Mouse (Mus musculus): ENCODE data around the gene Tln2. TPM values are rescaled to one million over a fixed set of nuclear protein-coding genes. Genes with fewer than 3 reads are reported as not detected.
A peak's percentile ranks its signal among the peaks of the same experiment; 100 is the strongest.

Gene Tln2
- polyA plus RNA-seq, 2 experiments: 17.5 to 39.2 TPM

GRCm38 (mm10) chr9:67182006-67182405 lies 377.5 kb downstream of the Tln2 start:
- TF ChIP-seq POLR2A (IDR thresholded peaks at IDR 0.05; ENCODE audit: borderline replicate concordance, extremely low read depth, insufficient read depth, insufficient read length): no peak
- Histone ChIP-seq H3K9me3 (ENCODE audit: control insufficient read depth, low read length) (no peaks in the 10 kb centered on the region), H3K4me3 (replicated peaks; ENCODE audit: low read length) (no peak overlapping the region), H3K27me3 (ENCODE audit: control insufficient read depth, insufficient read depth, low read length) (no peaks in the 10 kb centered on the region), H3K27ac (replicated peaks; ENCODE audit: low read depth, low read length) (peak overlapping the region; percentile 63), H3K4me2 (replicated peaks; ENCODE audit: low read depth, low read length, severe bottlenecking) (no peak overlapping the region), H3K4me1 (ENCODE audit: control insufficient read depth, insufficient read depth, low read length) (peaks cover 37% of the 10 kb centered on the region), H3K9ac (ENCODE audit: low read depth, low read length, severe bottlenecking) (no peak overlapping the region), H3K36me3 (ENCODE audit: control insufficient read depth, insufficient read depth, low read length) (no peaks in the 10 kb centered on the region)
- peak; percentile 86 for ATAC-seq (ENCODE audit: low FRiP score, low read depth)
- peak; percentile 80 for DNase-seq (ENCODE audit: low spot score)
- WGBS: 11% methylated on average over 6 of the region's 6 CpGs

DNA sequence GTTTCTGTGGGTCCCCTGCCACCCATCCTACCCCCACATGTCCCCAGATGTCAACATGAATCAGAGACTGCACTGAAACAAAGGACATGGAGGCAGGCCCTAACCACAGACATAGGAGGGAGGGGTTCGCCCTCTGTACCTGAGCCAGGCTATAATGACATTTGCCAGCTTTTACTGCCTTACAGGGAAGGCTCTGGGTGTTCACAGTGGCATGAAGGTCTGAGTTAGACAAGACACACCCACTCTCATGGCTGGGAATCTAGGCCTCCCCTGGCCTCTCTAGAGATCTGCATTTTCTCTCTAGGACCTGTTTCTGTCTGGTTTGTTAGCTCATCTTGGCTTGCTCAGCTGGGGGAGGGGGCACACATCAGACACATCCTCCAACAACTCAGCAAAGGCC lies 380.8 kb downstream of the Tln2 start:
- 55% methylated on average over 1 of the region's 1 CpGs for WGBS
- ATAC-seq (ENCODE audit: low FRiP score, low read depth): no peak

DNA sequence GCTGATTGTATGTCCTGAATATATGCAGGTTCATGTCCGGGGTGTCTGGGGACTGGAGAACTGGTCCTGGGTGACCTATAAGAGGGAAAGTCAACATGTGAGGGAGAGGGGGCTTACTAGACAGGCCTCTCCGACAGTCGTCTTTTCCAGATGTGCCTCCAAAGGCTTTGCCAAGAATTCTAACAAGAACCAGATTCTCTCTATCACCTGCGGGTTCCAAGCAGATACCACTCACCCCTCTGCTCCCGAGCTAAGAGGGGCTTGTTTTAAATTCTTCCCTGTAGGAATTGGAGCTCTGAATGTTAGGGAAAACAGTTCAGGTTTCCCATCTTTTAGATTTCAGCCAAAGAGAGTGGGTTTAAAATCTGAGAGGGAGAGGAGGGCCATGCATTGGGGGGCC lies 381.3 kb downstream of the Tln2 start:
- WGBS: 13% methylated on average over 5 of the region's 5 CpGs
- H3K27me3 ChIP-seq (ENCODE audit: control insufficient read depth, insufficient read depth, low read length): no peaks in the 10 kb centered on the region
- TF ChIP-seq POLR2A (IDR thresholded peaks at IDR 0.05; ENCODE audit: borderline replicate concordance, extremely low read depth, insufficient read depth, insufficient read length): no peak
- peaks cover 63% of the 10 kb centered on the region for H3K4me1 ChIP-seq (ENCODE audit: control insufficient read depth, insufficient read depth, low read length)
- no peak overlapping the region for H3K4me2 ChIP-seq (replicated peaks; ENCODE audit: low read depth, low read length, severe bottlenecking)
- H3K4me3 ChIP-seq (replicated peaks; ENCODE audit: low read length): no peak overlapping the region
- H3K27ac ChIP-seq (replicated peaks; ENCODE audit: low read depth, low read length): peak overlapping the region; percentile 77
- no peaks in the 10 kb centered on the region for H3K9me3 ChIP-seq (ENCODE audit: control insufficient read depth, low read length)
- H3K9ac ChIP-seq (ENCODE audit: low read depth, low read length, severe bottlenecking): no peak overlapping the region
- H3K36me3 ChIP-seq (ENCODE audit: control insufficient read depth, insufficient read depth, low read length): no peaks in the 10 kb centered on the region
- ATAC-seq (ENCODE audit: low FRiP score, low read depth) (no peak), DNase-seq (ENCODE audit: low spot score) (peak; percentile 63)

More for the DNA sequence above, 380.8 kb downstream of the Tln2 start:
- Histone ChIP-seq H3K27ac (replicated peaks; ENCODE audit: low read depth, low read length) (peak overlapping the region; percentile 77), H3K36me3 (ENCODE audit: control insufficient read depth, insufficient read depth, low read length) (no peaks in the 10 kb centered on the region), H3K9ac (ENCODE audit: low read depth, low read length, severe bottlenecking) (no peak overlapping the region), H3K4me2 (replicated peaks; ENCODE audit: low read depth, low read length, severe bottlenecking) (no peak overlapping the region), H3K4me3 (replicated peaks; ENCODE audit: low read length) (no peak overlapping the region), H3K4me1 (ENCODE audit: control insufficient read depth, insufficient read depth, low read length) (peaks cover 63% of the 10 kb centered on the region), H3K27me3 (ENCODE audit: control insufficient read depth, insufficient read depth, low read length) (no peaks in the 10 kb centered on the region), H3K9me3 (ENCODE audit: control insufficient read depth, low read length) (no peaks in the 10 kb centered on the region)
- no peak for TF ChIP-seq POLR2A (IDR thresholded peaks at IDR 0.05; ENCODE audit: borderline replicate concordance, extremely low read depth, insufficient read depth, insufficient read length)
- DNase-seq (ENCODE audit: low spot score): no peak

- H3K4me3 ChIP-seq (replicated peaks; ENCODE audit: low read length): no peak overlapping the region
- ATAC-seq (ENCODE audit: low FRiP score, low read depth) (no peak; the same call in 1 of the 2 replicates), DNase-seq (ENCODE audit: low spot score) (peak; percentile 51)
- 27% methylated on average over 8 of the region's 8 CpGs for WGBS
- no peaks in the 10 kb centered on the region for H3K36me3 ChIP-seq (ENCODE audit: control insufficient read depth, insufficient read depth, low read length)
- no peak for TF ChIP-seq POLR2A (IDR thresholded peaks at IDR 0.05; ENCODE audit: borderline replicate concordance, extremely low read depth, insufficient read depth, insufficient read length)
- no peak overlapping the region for H3K9ac ChIP-seq (ENCODE audit: low read depth, low read length, severe bottlenecking)
- peak overlapping the region; percentile 77 for H3K27ac ChIP-seq (replicated peaks; ENCODE audit: low read depth, low read length)
- peaks cover 8% of the 10 kb centered on the region; the same call in 1 of the 2 replicates for H3K9me3 ChIP-seq (ENCODE audit: control insufficient read depth, low read length)
- H3K4me2 ChIP-seq (replicated peaks; ENCODE audit: low read depth, low read length, severe bottlenecking): no peak overlapping the region
- H3K4me1 ChIP-seq (ENCODE audit: control insufficient read depth, insufficient read depth, low read length): peaks cover 50% of the 10 kb centered on the region
- no peaks in the 10 kb centered on the region for H3K27me3 ChIP-seq (ENCODE audit: control insufficient read depth, insufficient read depth, low read length)
These were observed 383.4 kb downstream of the Tln2 start for GRCm38 (mm10) chr9:67176073-67176472.

GRCm38 (mm10) chr9:67173816-67174215 lies 385.7 kb downstream of the Tln2 start:
- Histone ChIP-seq H3K36me3 (ENCODE audit: control insufficient read depth, insufficient read depth, low read length) (no peaks in the 10 kb centered on the region), H3K4me2 (replicated peaks; ENCODE audit: low read depth, low read length, severe bottlenecking) (no peak overlapping the region), H3K27ac (replicated peaks; ENCODE audit: low read depth, low read length) (no peak overlapping the region), H3K9ac (ENCODE audit: low read depth, low read length, severe bottlenecking) (no peak overlapping the region), H3K27me3 (ENCODE audit: control insufficient read depth, insufficient read depth, low read length) (no peaks in the 10 kb centered on the region), H3K4me1 (ENCODE audit: control insufficient read depth, insufficient read depth, low read length) (peaks cover 48% of the 10 kb centered on the region), H3K9me3 (ENCODE audit: control insufficient read depth, low read length) (peaks cover 8% of the 10 kb centered on the region; the same call in 1 of the 2 replicates), H3K4me3 (replicated peaks; ENCODE audit: low read length) (no peak overlapping the region)
- ATAC-seq (ENCODE audit: low FRiP score, low read depth) (no peak), DNase-seq (ENCODE audit: low spot score) (no peak)
- 89% methylated on average over 6 of the region's 6 CpGs for WGBS
- TF ChIP-seq POLR2A (IDR thresholded peaks at IDR 0.05; ENCODE audit: borderline replicate concordance, extremely low read depth, insufficient read depth, insufficient read length): no peak

GRCm38 (mm10) chr9:67173154-67173553 lies 386.3 kb downstream of the Tln2 start:
- H3K27ac ChIP-seq (replicated peaks; ENCODE audit: low read depth, low read length): no peak overlapping the region
- H3K9me3 ChIP-seq (ENCODE audit: control insufficient read depth, low read length): peaks cover 8% of the 10 kb centered on the region; the same call in 1 of the 2 replicates
- no peak for TF ChIP-seq POLR2A (IDR thresholded peaks at IDR 0.05; ENCODE audit: borderline replicate concordance, extremely low read depth, insufficient read depth, insufficient read length)
- DNase-seq (ENCODE audit: low spot score): no peak
- no peak overlapping the region for H3K9ac ChIP-seq (ENCODE audit: low read depth, low read length, severe bottlenecking)
- 48% methylated on average over 4 of the region's 4 CpGs for WGBS
- H3K4me2 ChIP-seq (replicated peaks; ENCODE audit: low read depth, low read length, severe bottlenecking): no peak overlapping the region
- H3K27me3 ChIP-seq (ENCODE audit: control insufficient read depth, insufficient read depth, low read length): no peaks in the 10 kb centered on the region
- peaks cover 41% of the 10 kb centered on the region for H3K4me1 ChIP-seq (ENCODE audit: control insufficient read depth, insufficient read depth, low read length)
- no peaks in the 10 kb centered on the region for H3K36me3 ChIP-seq (ENCODE audit: control insufficient read depth, insufficient read depth, low read length)
- no peak for ATAC-seq (ENCODE audit: low FRiP score, low read depth)
- H3K4me3 ChIP-seq (replicated peaks; ENCODE audit: low read length): no peak overlapping the region
